Mouse (Mus musculus) layer of hippocampus, postnatal 25 days (tissue): ENCODE measurements around the gene 1700011L22Rik. TPM values are rescaled to one million over a fixed set of nuclear protein-coding genes. Genes with fewer than 3 reads are reported as not detected.

Experiments
- DNase-seq, 2 experiments: peaks; one replicate each; pipeline ENCODE4 v3.0.0; 2022; ENCODE audit warnings: mixed read lengths in 2 of 2, low spot score in 1 of 2; ENCODE audit errors: extremely low spot score in 1 of 2
- total RNA-seq, 2 experiments: library from RNA; stranded (reverse); gene quantifications; 2 replicates each; pipeline ENCODE4 v1.2.3; 2021

1700011L22Rik gene
- total RNA-seq, 2 experiments from 2014 or later = not detected

DNA sequence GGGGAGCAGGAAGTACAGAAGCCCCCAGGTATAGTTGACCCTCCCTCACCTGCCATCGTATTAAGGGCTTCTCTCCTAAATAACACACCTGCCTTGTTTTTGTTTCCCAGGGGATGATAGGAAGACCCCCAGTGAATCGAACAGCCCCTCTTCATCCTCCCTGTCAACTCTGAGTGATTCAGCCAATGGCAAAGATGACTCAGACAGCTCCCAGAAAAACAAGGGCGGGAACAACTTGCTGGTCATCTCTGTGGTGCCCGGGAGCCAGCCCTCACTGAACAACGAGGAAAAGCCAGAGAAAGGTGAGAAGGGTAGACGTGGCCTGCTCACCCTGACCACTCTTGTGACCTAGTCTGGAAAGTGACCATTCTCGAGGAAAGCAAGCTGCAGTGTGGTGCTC, 62.9 kb downstream of the 1700011L22Rik start:
- DNase-seq = no peak

DNA sequence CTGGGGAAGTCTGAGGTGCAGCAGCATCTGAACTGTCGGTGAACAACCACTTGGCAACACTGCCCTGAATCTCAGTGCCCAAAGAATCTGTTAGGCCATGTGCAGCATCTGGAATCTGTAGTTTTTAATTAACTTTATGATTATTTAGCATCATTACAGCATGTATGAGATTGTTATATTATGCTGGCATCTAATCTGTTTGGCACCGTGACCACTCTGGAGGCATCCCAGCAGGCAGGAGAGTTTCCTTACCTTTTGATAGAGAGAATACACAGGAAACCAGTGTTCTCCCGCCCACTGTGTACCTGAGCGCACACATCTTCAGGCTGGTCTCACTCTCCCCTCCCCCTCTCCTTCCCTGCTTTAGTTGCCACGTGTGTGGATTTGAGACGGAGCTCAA, 68.7 kb downstream of the 1700011L22Rik start:
- DNase-seq = no peak

GRCm38 (mm10) chr8:79175991-79176390, 72.4 kb downstream of the 1700011L22Rik start:
- DNase-seq = no peak

- no peak for DNase-seq
These were observed 74.8 kb downstream of the 1700011L22Rik start for GRCm38 (mm10) chr8:79173606-79174005.

GRCm38 (mm10) chr8:79165276-79165675, 83.1 kb downstream of the 1700011L22Rik start:
- DNase-seq = no peak

DNA sequence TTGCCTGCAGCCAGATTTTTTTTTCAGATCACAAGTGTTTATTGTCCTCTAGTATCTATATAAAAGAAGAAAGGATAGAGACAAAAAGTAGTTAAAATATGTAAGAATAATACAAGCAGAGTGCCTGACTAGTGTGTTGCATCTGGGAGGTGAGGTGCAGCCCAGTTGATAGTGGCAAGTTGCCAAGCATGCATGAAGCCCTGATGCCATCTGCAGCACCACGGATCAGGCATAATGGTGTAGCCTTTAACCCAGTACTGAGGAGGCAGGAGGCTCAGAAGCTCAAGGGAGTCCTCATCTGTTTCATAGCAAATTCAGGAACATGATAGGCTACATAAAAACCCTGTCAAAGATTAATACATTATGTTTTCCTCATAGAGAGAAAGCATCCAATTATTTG, 84.0 kb downstream of the 1700011L22Rik start:
- DNase-seq = no peak

GRCm38 (mm10) chr8:79162533-79163308, 85.6 kb downstream of the 1700011L22Rik start:
- peak in 1 of 2 experiments; percentile 51 for DNase-seq

GRCm38 (mm10) chr8:79161172-79161778, 87.1 kb downstream of the 1700011L22Rik start:
- no peak for DNase-seq

Other genes starting within 250 kb of the 1700011L22Rik start
- gene Zfp827, start 220.1 kb downstream of the 1700011L22Rik start, total RNA-seq = 10 to 100 TPM; 27.3 to 32.7 TPM
- 10 to 100 TPM; 25.0 to 25.9 TPM for gene Mmaa, start 46.4 kb upstream of the 1700011L22Rik start, total RNA-seq
- gene Smad1, start 150.9 kb upstream of the 1700011L22Rik start, total RNA-seq = 10 to 100 TPM; 23.9 to 24.4 TPM